Mouse (Mus musculus) C2C12 (cell line): ENCODE measurements around the gene Tmod4.

Experiments used
- CTCF ChIP-seq: IDR thresholded peaks from one replicate; pipeline ENCODE4 v1.5.1; 2011; ENCODE audit not compliant: control insufficient read depth, insufficient read depth, insufficient read length
- MAX ChIP-seq: IDR thresholded peaks from one replicate; pipeline ENCODE4 v1.6.1; 2011; ENCODE audit warnings: mild to moderate bottlenecking, control low read depth
- MYOG ChIP-seq: IDR thresholded peaks from one replicate; pipeline ENCODE4 v1.6.1; 2011; ENCODE audit not compliant: control insufficient read depth, insufficient read length; ENCODE audit errors: extremely low read depth
- USF1 ChIP-seq: IDR thresholded peaks from one replicate; pipeline ENCODE4 v1.6.1; 2011; ENCODE audit warnings: low read depth, mild to moderate bottlenecking, control low read depth, moderate library complexity

DNA sequence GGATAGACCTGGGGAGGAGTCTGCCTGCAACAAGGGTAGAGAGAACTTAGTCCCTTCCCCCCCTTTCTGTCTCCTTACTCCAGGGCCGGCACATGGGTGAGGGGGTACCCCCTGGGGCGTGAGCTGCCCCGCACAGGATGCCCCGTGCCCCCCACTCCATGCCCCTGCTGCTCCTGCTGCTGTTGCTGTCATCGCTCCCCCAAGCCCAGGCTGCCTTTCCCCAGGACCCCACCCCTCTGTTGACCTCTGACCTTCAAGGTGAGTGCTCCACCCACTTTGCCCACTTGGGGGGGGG, 39.9 kb downstream of the Tmod4 start:
- TF ChIP-seq MAX (no peak), CTCF (no peak), MYOG (no peak), USF1 (no peak)
